Mouse (Mus musculus): Measurements from ENCODE around the gene Fam69a. TPM values are rescaled to one million over a fixed set of nuclear protein-coding genes. Genes with fewer than 3 reads are reported as not detected.
A peak's percentile ranks its signal among the peaks of the same experiment; 100 is the strongest.

Gene Fam69a
- polyA plus RNA-seq, 1 experiment from 2014 or later, result 21.3 TPM

- H3K4me3 ChIP-seq (replicated peaks), result no peak overlapping the region
- peaks cover 14% of the 10 kb centered on the region for H3K4me1 ChIP-seq
- no peaks in the 10 kb centered on the region for H3K36me3 ChIP-seq
- H3K9ac ChIP-seq, result no peak overlapping the region
- no peaks in the 10 kb centered on the region for H3K27me3 ChIP-seq
- H3K27ac ChIP-seq, result no peak overlapping the region
- H3K4me2 ChIP-seq, result peak overlapping the region; percentile 33
- 53% methylated on average over 14 of the region's 14 CpGs for WGBS
- H3K9me3 ChIP-seq (replicated peaks), result no peaks in the 10 kb centered on the region
- ATAC-seq (replicated peaks; ENCODE audit: low FRiP score), result peak; percentile 46; the same call in 1 of the 2 replicates
Measured at GRCm38 (mm10) chr5:107960532-107961202, 26.2 kb downstream of the Fam69a start.

GRCm38 (mm10) chr5:107959624-107960300 lies 27.1 kb downstream of the Fam69a start:
- H3K4me1 ChIP-seq, result peaks cover 12% of the 10 kb centered on the region
- ATAC-seq (replicated peaks; ENCODE audit: low FRiP score), result no peak; the same call in 1 of the 2 replicates

GRCm38 (mm10) chr5:107950643-107951042 lies 36.2 kb downstream of the Fam69a start:
- Histone ChIP-seq H3K4me3 (replicated peaks) (no peak overlapping the region), H3K9me3 (replicated peaks) (no peaks in the 10 kb centered on the region), H3K27ac (no peak overlapping the region), H3K4me1 (no peaks in the 10 kb centered on the region), H3K4me2 (no peak overlapping the region), H3K36me3 (no peaks in the 10 kb centered on the region), H3K27me3 (no peaks in the 10 kb centered on the region), H3K9ac (no peak overlapping the region)
- 72% methylated on average over 5 of the region's 5 CpGs for WGBS
- ATAC-seq (replicated peaks; ENCODE audit: low FRiP score), result no peak

More at GRCm38 (mm10) chr5:107959624-107960300, 27.1 kb downstream of the Fam69a start:
- H3K9ac ChIP-seq, result no peak overlapping the region
- no peak overlapping the region for H3K4me3 ChIP-seq (replicated peaks)
- no peak overlapping the region for H3K4me2 ChIP-seq
- WGBS, result 84% methylated on average over 8 of the region's 8 CpGs
- H3K36me3 ChIP-seq, result no peaks in the 10 kb centered on the region
- H3K9me3 ChIP-seq (replicated peaks), result no peaks in the 10 kb centered on the region
- no peaks in the 10 kb centered on the region for H3K27me3 ChIP-seq
- no peak overlapping the region for H3K27ac ChIP-seq

DNA sequence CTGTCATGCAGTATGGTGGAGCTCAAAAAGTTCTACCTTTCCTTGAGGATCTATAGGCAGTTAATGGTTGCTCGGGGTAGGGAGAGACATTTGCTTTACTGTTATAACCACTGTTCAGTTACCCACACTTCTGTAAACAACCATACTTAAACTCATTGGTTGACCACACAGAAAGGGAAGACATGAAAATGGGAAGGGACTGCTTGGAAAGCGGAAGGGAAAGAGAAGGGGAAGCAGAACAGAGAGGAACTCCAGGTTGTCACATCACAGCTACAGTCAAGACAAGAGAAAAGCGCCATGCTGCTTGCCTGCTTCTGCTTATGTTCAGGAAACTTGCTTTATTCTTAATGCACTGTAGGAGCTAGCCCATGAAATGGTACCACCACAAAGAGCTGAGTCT lies 37.3 kb downstream of the Fam69a start:
- H3K27me3 ChIP-seq, result no peaks in the 10 kb centered on the region
- no peak overlapping the region for H3K4me3 ChIP-seq (replicated peaks)
- no peak overlapping the region for H3K4me2 ChIP-seq
- no peaks in the 10 kb centered on the region for H3K9me3 ChIP-seq (replicated peaks)
- no peak for ATAC-seq (replicated peaks; ENCODE audit: low FRiP score)
- 85% methylated on average over 3 of the region's 3 CpGs for WGBS
- H3K27ac ChIP-seq, result no peak overlapping the region
- no peaks in the 10 kb centered on the region for H3K36me3 ChIP-seq
- H3K4me1 ChIP-seq, result no peaks in the 10 kb centered on the region
- no peak overlapping the region for H3K9ac ChIP-seq

DNA sequence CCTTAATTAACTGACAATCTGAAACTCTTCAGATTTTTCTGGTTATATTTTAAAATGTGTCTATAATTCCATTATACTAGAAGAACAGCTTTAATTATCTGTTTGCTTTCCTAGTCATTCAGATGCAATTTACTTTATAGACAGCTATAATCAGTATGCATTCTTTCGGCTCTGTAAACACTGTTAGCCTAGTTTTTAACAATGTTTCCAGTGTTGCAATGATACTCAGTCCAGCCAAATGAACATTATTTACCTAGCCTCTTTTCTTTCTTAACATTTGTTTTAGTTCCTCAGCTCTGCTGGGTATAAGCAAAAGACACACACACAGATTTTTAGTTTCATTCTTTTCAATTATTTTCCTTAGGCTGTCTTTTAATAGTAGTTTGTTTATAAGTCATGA lies 38.0 kb downstream of the Fam69a start:
- Histone ChIP-seq H3K36me3 (no peaks in the 10 kb centered on the region), H3K4me1 (no peaks in the 10 kb centered on the region), H3K27me3 (no peaks in the 10 kb centered on the region), H3K27ac (no peak overlapping the region), H3K9me3 (replicated peaks) (no peaks in the 10 kb centered on the region), H3K9ac (no peak overlapping the region), H3K4me2 (no peak overlapping the region), H3K4me3 (replicated peaks) (no peak overlapping the region)
- no peak for ATAC-seq (replicated peaks; ENCODE audit: low FRiP score)
- 80% methylated on average over 1 of the region's 1 CpGs for WGBS

DNA sequence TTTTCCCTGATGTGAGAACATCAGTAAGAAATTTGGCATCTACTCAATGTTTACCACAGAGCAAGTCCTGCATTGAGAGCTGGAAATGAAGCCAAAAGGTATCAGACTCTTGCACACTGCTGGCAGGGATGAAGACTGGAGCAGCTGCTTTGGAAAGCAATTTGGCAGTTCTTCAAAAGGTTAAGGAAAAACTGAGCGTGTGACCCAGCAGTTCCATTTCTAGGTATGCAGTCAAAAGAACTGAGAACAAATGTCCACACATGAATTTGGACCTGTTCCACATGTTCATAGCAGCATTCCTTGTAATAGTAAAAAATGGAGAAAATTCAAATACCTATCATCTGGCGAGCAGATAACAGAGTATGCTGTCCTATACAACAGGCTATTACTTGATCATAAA lies 39.3 kb downstream of the Fam69a start:
- no peaks in the 10 kb centered on the region for H3K27me3 ChIP-seq
- no peaks in the 10 kb centered on the region for H3K4me1 ChIP-seq
- H3K27ac ChIP-seq, result no peak overlapping the region
- H3K36me3 ChIP-seq, result no peaks in the 10 kb centered on the region
- no peaks in the 10 kb centered on the region for H3K9me3 ChIP-seq (replicated peaks)
- H3K4me3 ChIP-seq (replicated peaks), result no peak overlapping the region
- 74% methylated on average over 2 of the region's 2 CpGs for WGBS
- ATAC-seq (replicated peaks; ENCODE audit: low FRiP score), result no peak
- no peak overlapping the region for H3K4me2 ChIP-seq
- H3K9ac ChIP-seq, result no peak overlapping the region

DNA sequence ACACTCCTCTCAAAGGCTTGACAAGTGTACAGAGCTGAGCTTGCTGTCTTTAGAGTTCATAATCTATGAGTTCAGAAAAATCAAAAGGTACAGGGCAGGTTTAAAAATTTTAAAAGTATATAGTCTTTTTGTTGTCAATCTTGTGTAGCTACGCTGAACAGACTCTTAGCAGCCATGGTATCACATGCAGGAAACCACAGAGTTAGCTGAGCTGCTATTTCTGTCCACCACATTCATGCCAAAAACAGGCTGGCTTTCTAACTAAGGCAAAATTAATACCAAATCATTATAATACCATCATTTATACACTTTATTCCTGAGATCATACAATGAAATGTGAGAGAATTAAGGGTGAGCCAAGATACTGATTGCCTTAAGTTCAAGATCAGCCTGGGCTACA lies 40.4 kb downstream of the Fam69a start:
- Histone ChIP-seq H3K4me2 (no peak overlapping the region), H3K27me3 (no peaks in the 10 kb centered on the region), H3K9me3 (replicated peaks) (no peaks in the 10 kb centered on the region), H3K9ac (no peak overlapping the region), H3K36me3 (no peaks in the 10 kb centered on the region), H3K4me3 (replicated peaks) (no peak overlapping the region), H3K4me1 (no peaks in the 10 kb centered on the region), H3K27ac (no peak overlapping the region)
- 97% methylated on average over 1 of the region's 1 CpGs for WGBS
- no peak for ATAC-seq (replicated peaks; ENCODE audit: low FRiP score)

DNA sequence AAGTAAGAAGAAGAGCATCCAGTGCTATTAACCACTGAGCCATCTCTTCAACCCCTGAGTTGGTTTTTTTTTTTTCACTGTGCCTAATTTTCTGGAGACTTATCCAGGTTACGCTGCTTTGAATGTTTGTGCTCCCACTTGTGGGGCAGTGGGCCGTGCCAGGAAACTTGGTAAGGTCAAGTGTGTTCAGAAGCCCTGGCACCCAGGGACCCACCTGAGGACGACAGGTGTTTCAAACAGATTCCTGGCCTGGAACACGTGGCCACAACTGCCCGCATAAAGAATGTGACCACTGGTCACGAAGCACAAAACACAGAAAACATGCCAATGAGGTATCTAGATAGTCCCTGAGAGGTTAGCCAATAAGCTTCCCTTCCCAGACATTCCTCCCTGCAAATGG lies 43.4 kb downstream of the Fam69a start:
- Histone ChIP-seq H3K27ac (no peak overlapping the region), H3K4me3 (replicated peaks) (no peak overlapping the region), H3K9ac (no peak overlapping the region), H3K4me2 (no peak overlapping the region), H3K9me3 (replicated peaks) (no peaks in the 10 kb centered on the region), H3K4me1 (0 out of 2 replicates have a peak, but pooled peaks cover 3% of the 10 kb centered on the region), H3K27me3 (no peaks in the 10 kb centered on the region), H3K36me3 (no peaks in the 10 kb centered on the region)
- ATAC-seq (replicated peaks; ENCODE audit: low FRiP score), result no peak
- WGBS, result 85% methylated on average over 6 of the region's 6 CpGs

GRCm38 (mm10) chr5:107942941-107943340 lies 43.9 kb downstream of the Fam69a start:
- 83% methylated on average over 1 of the region's 1 CpGs for WGBS
- Histone ChIP-seq H3K36me3 (no peaks in the 10 kb centered on the region), H3K9ac (no peak overlapping the region), H3K4me3 (replicated peaks) (no peak overlapping the region), H3K4me2 (no peak overlapping the region), H3K4me1 (0 out of 2 replicates have a peak, but pooled peaks cover 3% of the 10 kb centered on the region), H3K9me3 (replicated peaks) (no peaks in the 10 kb centered on the region), H3K27me3 (no peaks in the 10 kb centered on the region), H3K27ac (no peak overlapping the region)
- no peak for ATAC-seq (replicated peaks; ENCODE audit: low FRiP score)

- WGBS, result 48% methylated on average over 6 of the region's 6 CpGs
Measured at GRCm38 (mm10) chr5:107941222-107941621, 45.7 kb downstream of the Fam69a start.

GRCm38 (mm10) chr5:107939701-107940100 lies 47.2 kb downstream of the Fam69a start:
- ATAC-seq (replicated peaks; ENCODE audit: low FRiP score), result no peak
- 82% methylated on average over 3 of the region's 3 CpGs for WGBS
- Histone ChIP-seq H3K4me1 (0 out of 2 replicates have a peak, but pooled peaks cover 3% of the 10 kb centered on the region), H3K4me2 (no peak overlapping the region), H3K27me3 (no peaks in the 10 kb centered on the region), H3K4me3 (replicated peaks) (no peak overlapping the region), H3K9me3 (replicated peaks) (no peaks in the 10 kb centered on the region), H3K9ac (no peak overlapping the region), H3K27ac (no peak overlapping the region), H3K36me3 (no peaks in the 10 kb centered on the region)

More at GRCm38 (mm10) chr5:107941222-107941621, 45.7 kb downstream of the Fam69a start:
- Histone ChIP-seq H3K27me3 (no peaks in the 10 kb centered on the region), H3K4me2 (no peak overlapping the region), H3K27ac (no peak overlapping the region), H3K36me3 (no peaks in the 10 kb centered on the region), H3K9me3 (replicated peaks) (no peaks in the 10 kb centered on the region), H3K4me1 (0 out of 2 replicates have a peak, but pooled peaks cover 3% of the 10 kb centered on the region), H3K9ac (no peak overlapping the region), H3K4me3 (replicated peaks) (no peak overlapping the region)
- peak; percentile 66; the same call in 1 of the 2 replicates for ATAC-seq (replicated peaks; ENCODE audit: low FRiP score)

- Histone ChIP-seq H3K4me3 (replicated peaks) (no peak overlapping the region), H3K27me3 (no peaks in the 10 kb centered on the region), H3K9ac (no peak overlapping the region), H3K27ac (no peak overlapping the region), H3K4me2 (no peak overlapping the region), H3K36me3 (no peaks in the 10 kb centered on the region), H3K4me1 (0 out of 2 replicates have a peak, but pooled peaks cover 3% of the 10 kb centered on the region), H3K9me3 (replicated peaks) (no peaks in the 10 kb centered on the region)
- 93% methylated on average over 2 of the region's 2 CpGs for WGBS
- no peak for ATAC-seq (replicated peaks; ENCODE audit: low FRiP score)
Measured at GRCm38 (mm10) chr5:107938886-107939285, 48.0 kb downstream of the Fam69a start.

All from kidney, embryonic 15.5 days (tissue).